Mouse (Mus musculus): ENCODE results near the gene Tnip1.

DNA sequence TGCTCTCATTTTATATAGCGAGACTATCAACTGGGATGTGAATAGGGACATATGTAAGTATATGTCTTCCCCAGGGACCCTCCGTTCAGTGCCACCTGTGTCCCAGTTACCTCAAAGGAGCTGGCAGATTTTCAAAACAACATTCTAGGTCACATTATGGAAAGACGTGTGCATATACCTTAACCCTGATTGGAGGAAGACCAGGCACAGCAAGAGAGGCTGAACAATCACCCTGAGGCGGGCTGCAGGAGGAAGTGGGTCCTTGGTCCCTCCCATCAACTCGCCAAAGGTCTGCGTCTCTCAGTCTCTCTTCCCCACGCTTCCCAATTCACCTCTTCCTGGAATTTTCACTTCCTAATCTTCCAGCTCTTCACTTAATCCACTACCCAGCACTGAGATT, 5.8 kb downstream of the Tnip1 start:
- TF ChIP-seq POLR2A (IDR thresholded peaks at IDR 0.05; ENCODE audit: low read depth, low read length) (no peak), CTCF (IDR thresholded peaks at IDR 0.05; ENCODE audit: extremely low read depth, insufficient read length, insufficient replicate concordance, low read depth, low read length) (no peak)
